Mouse (Mus musculus) cerebellum, adult 11 months (tissue): ENCODE data around the gene Chat.
A peak's percentile ranks its signal among the peaks of the same experiment; 100 is the strongest.

Experiments used
- DNase-seq: peaks from one replicate; pipeline ENCODE4 v3.0.0; 2022

Chat gene

GRCm38 (mm10) chr14:32465889-32466288 lies at the start of gene Chat:
Chat (minus strand) TSS chr14:32465989.
- no peak for DNase-seq

- DNase-seq: peak; percentile 95
Measured at GRCm38 (mm10) chr14:32513336-32514032, 47.7 kb upstream of the Chat start, which contains the start of gene Ercc6. Ercc6 (plus strand) TSS chr14:32513521.

GRCm38 (mm10) chr14:32512912-32513311 lies 47.1 kb upstream of the Chat start:
- DNase-seq: no peak

- no peak for DNase-seq
Measured at GRCm38 (mm10) chr14:32509443-32509961, 43.7 kb upstream of the Chat start.

GRCm38 (mm10) chr14:32508105-32508835 lies 42.5 kb upstream of the Chat start:
- DNase-seq: no peak

GRCm38 (mm10) chr14:32507216-32507615 lies 41.4 kb upstream of the Chat start:
- DNase-seq: no peak

GRCm38 (mm10) chr14:32506329-32506728 lies 40.5 kb upstream of the Chat start:
- DNase-seq: no peak

GRCm38 (mm10) chr14:32503897-32504296 lies 38.1 kb upstream of the Chat start:
- DNase-seq: no peak

- DNase-seq: no peak
Measured at GRCm38 (mm10) chr14:32502764-32503688, 37.2 kb upstream of the Chat start.

GRCm38 (mm10) chr14:32501303-32501702 lies 35.5 kb upstream of the Chat start:
- DNase-seq: no peak

- no peak for DNase-seq
Measured at GRCm38 (mm10) chr14:32496115-32496850, 30.5 kb upstream of the Chat start.

GRCm38 (mm10) chr14:32492521-32492920 lies 26.7 kb upstream of the Chat start:
- DNase-seq: no peak

GRCm38 (mm10) chr14:32482061-32482460 lies 16.3 kb upstream of the Chat start:
- DNase-seq: no peak

- DNase-seq: no peak
Measured at GRCm38 (mm10) chr14:32477581-32477980, 11.8 kb upstream of the Chat start.

- no peak for DNase-seq
Measured at GRCm38 (mm10) chr14:32476559-32476958, 10.8 kb upstream of the Chat start.

GRCm38 (mm10) chr14:32472996-32473395 lies 7.2 kb upstream of the Chat start:
- DNase-seq: peak; percentile 51

GRCm38 (mm10) chr14:32467606-32468005 lies 1.8 kb upstream of the Chat start:
- no peak for DNase-seq

GRCm38 (mm10) chr14:32465506-32465870 lies 301 bp downstream of the Chat start:
- DNase-seq: no peak

GRCm38 (mm10) chr14:32464601-32465505 lies 936 bp downstream of the Chat start, which contains the start of gene Slc18a3:
Slc18a3 (minus strand) TSS chr14:32464850.
- DNase-seq: no peak

- DNase-seq: no peak
Measured at GRCm38 (mm10) chr14:32463211-32464040, 2.4 kb downstream of the Chat start.
